Mouse (Mus musculus): ENCODE results near the gene Lrfn2. TPM values are rescaled to one million over a fixed set of nuclear protein-coding genes. Genes with fewer than 3 reads are reported as not detected.
A peak's percentile ranks its signal among the peaks of the same experiment; 100 is the strongest.

The Lrfn2 gene
- polyA plus RNA-seq, 1 experiment from 2014 or later = 0.41 TPM

- DNase-seq (ENCODE audit: low spot score) (no peak), ATAC-seq (ENCODE audit: low FRiP score, low TSS enrichment) (no peak)
- TF ChIP-seq EP300 (optimal IDR thresholded peaks at IDR 0.05) = no peak
- no peak for TF ChIP-seq CTCF (IDR thresholded peaks at IDR 0.05; ENCODE audit: low read depth)
- H3K27me3 ChIP-seq (ENCODE audit: control insufficient read depth, insufficient read depth, low read length) = no peaks in the 10 kb centered on the region
- H3K4me1 ChIP-seq (replicated peaks; ENCODE audit: control insufficient read depth, insufficient read depth) = no peaks in the 10 kb centered on the region
- no peaks in the 10 kb centered on the region for H3K36me3 ChIP-seq (ENCODE audit: control insufficient read depth, insufficient read depth, low read length)
- no peak overlapping the region for H3K4me3 ChIP-seq (ENCODE audit: low read depth, low read length)
- WGBS = 34% methylated on average over 2 of the region's 2 CpGs
- no peak overlapping the region for H3K4me2 ChIP-seq (replicated peaks; ENCODE audit: low read depth)
- H3K9ac ChIP-seq (ENCODE audit: low read length) = no peak overlapping the region
- no peak overlapping the region for H3K27ac ChIP-seq (replicated peaks)
- H3K9me3 ChIP-seq (ENCODE audit: control insufficient read depth, low read length) = no peaks in the 10 kb centered on the region
Measured at GRCm38 (mm10) chr17:49078168-49078567, 146.0 kb downstream of the Lrfn2 start.

GRCm38 (mm10) chr17:49079647-49080046 is 147.5 kb downstream of the Lrfn2 start:
- Histone ChIP-seq H3K9ac (ENCODE audit: low read length) (no peak overlapping the region), H3K9me3 (ENCODE audit: control insufficient read depth, low read length) (no peaks in the 10 kb centered on the region), H3K4me2 (replicated peaks; ENCODE audit: low read depth) (no peak overlapping the region), H3K27me3 (ENCODE audit: control insufficient read depth, insufficient read depth, low read length) (no peaks in the 10 kb centered on the region), H3K4me3 (ENCODE audit: low read depth, low read length) (no peak overlapping the region), H3K36me3 (ENCODE audit: control insufficient read depth, insufficient read depth, low read length) (no peaks in the 10 kb centered on the region), H3K4me1 (replicated peaks; ENCODE audit: control insufficient read depth, insufficient read depth) (no peaks in the 10 kb centered on the region), H3K27ac (replicated peaks) (no peak overlapping the region)
- TF ChIP-seq EP300 (optimal IDR thresholded peaks at IDR 0.05) (no peak), CTCF (IDR thresholded peaks at IDR 0.05; ENCODE audit: low read depth) (no peak)
- no peak for DNase-seq (ENCODE audit: low spot score)
- 44% methylated on average over 2 of the region's 2 CpGs for WGBS
- no peak for ATAC-seq (ENCODE audit: low FRiP score, low TSS enrichment)

GRCm38 (mm10) chr17:49083594-49084380 is 151.6 kb downstream of the Lrfn2 start:
- TF ChIP-seq EP300 (optimal IDR thresholded peaks at IDR 0.05) = no peak
- Histone ChIP-seq H3K4me3 (ENCODE audit: low read depth, low read length) (no peak overlapping the region), H3K4me1 (replicated peaks; ENCODE audit: control insufficient read depth, insufficient read depth) (no peaks in the 10 kb centered on the region), H3K36me3 (ENCODE audit: control insufficient read depth, insufficient read depth, low read length) (no peaks in the 10 kb centered on the region), H3K27me3 (ENCODE audit: control insufficient read depth, insufficient read depth, low read length) (no peaks in the 10 kb centered on the region), H3K9me3 (ENCODE audit: control insufficient read depth, low read length) (no peaks in the 10 kb centered on the region), H3K4me2 (replicated peaks; ENCODE audit: low read depth) (no peak overlapping the region), H3K9ac (ENCODE audit: low read length) (no peak overlapping the region), H3K27ac (replicated peaks) (no peak overlapping the region)
- 62% methylated on average over 9 of the region's 9 CpGs for WGBS
- peak; percentile 15 for DNase-seq (ENCODE audit: low spot score)
- ATAC-seq (ENCODE audit: low FRiP score, low TSS enrichment) = no peak

- no peaks in the 10 kb centered on the region for H3K27me3 ChIP-seq (ENCODE audit: control insufficient read depth, insufficient read depth, low read length)
- H3K4me2 ChIP-seq (replicated peaks; ENCODE audit: low read depth) = no peak overlapping the region
- DNase-seq (ENCODE audit: low spot score) = no peak
- no peak overlapping the region for H3K9ac ChIP-seq (ENCODE audit: low read length)
- H3K36me3 ChIP-seq (ENCODE audit: control insufficient read depth, insufficient read depth, low read length) = no peaks in the 10 kb centered on the region
- H3K27ac ChIP-seq (replicated peaks) = no peak overlapping the region
- H3K4me3 ChIP-seq (ENCODE audit: low read depth, low read length) = no peak overlapping the region
- no peaks in the 10 kb centered on the region for H3K9me3 ChIP-seq (ENCODE audit: control insufficient read depth, low read length)
- 93% methylated on average over 4 of the region's 4 CpGs for WGBS
- no peak for ATAC-seq (ENCODE audit: low FRiP score, low TSS enrichment)
- TF ChIP-seq CTCF (IDR thresholded peaks at IDR 0.05; ENCODE audit: low read depth) (no peak), EP300 (optimal IDR thresholded peaks at IDR 0.05) (no peak)
- H3K4me1 ChIP-seq (replicated peaks; ENCODE audit: control insufficient read depth, insufficient read depth) = no peaks in the 10 kb centered on the region
Measured at GRCm38 (mm10) chr17:49085111-49085510, 152.9 kb downstream of the Lrfn2 start.

- TF ChIP-seq CTCF (IDR thresholded peaks at IDR 0.05; ENCODE audit: low read depth) (no peak), EP300 (optimal IDR thresholded peaks at IDR 0.05) (no peak)
- Histone ChIP-seq H3K9me3 (ENCODE audit: control insufficient read depth, low read length) (no peaks in the 10 kb centered on the region), H3K9ac (ENCODE audit: low read length) (no peak overlapping the region), H3K4me3 (ENCODE audit: low read depth, low read length) (no peak overlapping the region), H3K27me3 (ENCODE audit: control insufficient read depth, insufficient read depth, low read length) (no peaks in the 10 kb centered on the region), H3K4me1 (replicated peaks; ENCODE audit: control insufficient read depth, insufficient read depth) (no peaks in the 10 kb centered on the region), H3K4me2 (replicated peaks; ENCODE audit: low read depth) (no peak overlapping the region), H3K27ac (replicated peaks) (no peak overlapping the region), H3K36me3 (ENCODE audit: control insufficient read depth, insufficient read depth, low read length) (no peaks in the 10 kb centered on the region)
- WGBS = 66% methylated on average over 16 of the region's 16 CpGs
- DNase-seq (ENCODE audit: low spot score) (no peak), ATAC-seq (ENCODE audit: low FRiP score, low TSS enrichment) (no peak)
Measured at GRCm38 (mm10) chr17:49096781-49097544, 164.8 kb downstream of the Lrfn2 start.

GRCm38 (mm10) chr17:49111399-49111798 is 179.2 kb downstream of the Lrfn2 start:
- WGBS = 92% methylated on average over 3 of the region's 3 CpGs
- TF ChIP-seq EP300 (optimal IDR thresholded peaks at IDR 0.05) = no peak
- TF ChIP-seq CTCF (IDR thresholded peaks at IDR 0.05; ENCODE audit: low read depth) = no peak
- Histone ChIP-seq H3K4me1 (replicated peaks; ENCODE audit: control insufficient read depth, insufficient read depth) (no peaks in the 10 kb centered on the region), H3K36me3 (ENCODE audit: control insufficient read depth, insufficient read depth, low read length) (no peaks in the 10 kb centered on the region), H3K27ac (replicated peaks) (no peak overlapping the region), H3K27me3 (ENCODE audit: control insufficient read depth, insufficient read depth, low read length) (no peaks in the 10 kb centered on the region), H3K9ac (ENCODE audit: low read length) (no peak overlapping the region), H3K4me3 (ENCODE audit: low read depth, low read length) (no peak overlapping the region), H3K4me2 (replicated peaks; ENCODE audit: low read depth) (no peak overlapping the region), H3K9me3 (ENCODE audit: control insufficient read depth, low read length) (no peaks in the 10 kb centered on the region)
- no peak for DNase-seq (ENCODE audit: low spot score)
- no peak for ATAC-seq (ENCODE audit: low FRiP score, low TSS enrichment)

Data from stomach, postnatal 0 days (tissue).